24 mouse cellular contexts compared by ENCODE assay signal in the genomic region with DNA sequence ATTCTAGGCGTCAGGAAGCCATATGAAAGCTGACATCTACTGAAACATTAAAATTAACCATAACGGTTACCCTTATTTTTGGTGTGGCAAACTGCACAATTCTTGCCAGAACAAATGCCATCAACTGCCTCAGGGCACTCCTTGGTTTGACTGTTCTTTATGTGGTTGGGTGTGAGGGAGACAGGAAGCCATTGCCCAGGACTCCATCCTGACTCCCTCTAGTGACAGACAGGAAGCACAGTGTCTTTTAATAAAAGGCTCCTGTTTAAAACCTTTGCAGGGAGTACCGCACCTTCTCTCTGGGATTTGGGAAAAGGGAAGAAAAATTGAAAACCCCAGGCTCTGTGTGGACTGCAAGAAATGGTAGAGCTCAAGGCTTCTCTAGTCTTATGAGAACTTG. TPM values are rescaled to one million over a fixed set of nuclear protein-coding genes. Genes with fewer than 3 reads are reported as not detected.
A peak's percentile ranks its signal among the peaks of the same experiment; 100 is the strongest.
DNase-seq lines count a peak whose midpoint lies in the region; ATAC-seq and TF ChIP-seq lines count a peak whose summit lies in the region.
"Had no signal": no experiment of that assay in that cellular context is flagged by ENCODE, and none has a peak within 500 bp of the region (broad histone marks: within the 10 kb centered on the region; RNA-seq: fewer than 3 reads in every experiment).

No protein-coding gene starts in this region.

- intact Hi-C loops in left cerebral cortex, adult 2 months (cut with DNase I): no loop called here

- TF ChIP-seq POLR2A in cerebellum, adult 2 months (IDR thresholded peaks at IDR 0.05; ENCODE audit: borderline replicate concordance, insufficient read depth, low read length): no peak

- H3K4me3 ChIP-seq in cerebellum, adult 2 months (replicated peaks; ENCODE audit: insufficient read depth, low read depth, low read length): no peak overlapping the region
- no peak overlapping the region for H3K4me3 ChIP-seq in left cerebral cortex, adult 2 months
- no peak overlapping the region for H3K4me3 ChIP-seq in stomach, postnatal 0 days (ENCODE audit: low read depth, low read length)
- H3K4me3 ChIP-seq: embryonic facial prominence, embryonic 10.5 days; forebrain, embryonic 10.5 days; heart, embryonic 10.5 days; neural tube, embryonic 15.5 days had no signal

- ATAC-seq in stomach, postnatal 0 days (ENCODE audit: low FRiP score, low TSS enrichment): no peak
- ATAC-seq: forebrain, postnatal 0 days; hindbrain, embryonic 16.5 days; midbrain, embryonic 16.5 days; Patski had no signal

- no peak overlapping the region for H3K4me2 ChIP-seq in stomach, postnatal 0 days (replicated peaks; ENCODE audit: low read depth)
- H3K4me2 ChIP-seq: neural tube, embryonic 15.5 days had no signal

- peak; percentile 39; the same call in 1 of the 2 replicates for TF ChIP-seq CTCF in cerebellum, adult 2 months (IDR thresholded peaks at IDR 0.05; ENCODE audit: borderline replicate concordance, insufficient read depth, low read depth, low read length)
- peak; percentile 20 for TF ChIP-seq CTCF in left cerebral cortex, adult 2 months (IDR thresholded peaks at IDR 0.05)
- peak; percentile 38; the same call in 1 of the 2 replicates for TF ChIP-seq CTCF in stomach, postnatal 0 days (IDR thresholded peaks at IDR 0.05; ENCODE audit: low read depth)

- H3K27ac ChIP-seq in cerebellum, adult 2 months (ENCODE audit: insufficient read depth, low read length): no peak overlapping the region
- no peak overlapping the region for H3K27ac ChIP-seq in left cerebral cortex, adult 2 months
- H3K27ac ChIP-seq in stomach, postnatal 0 days (replicated peaks): no peak overlapping the region
- H3K27ac ChIP-seq: embryonic facial prominence, embryonic 10.5 days; forebrain, embryonic 10.5 days; heart, embryonic 10.5 days; neural tube, embryonic 15.5 days had no signal

- TF ChIP-seq EP300 in stomach, postnatal 0 days (optimal IDR thresholded peaks at IDR 0.05): no peak

- no peak overlapping the region for H3K9ac ChIP-seq in stomach, postnatal 0 days (ENCODE audit: low read length)
- H3K9ac ChIP-seq: forebrain, postnatal 0 days; neural tube, embryonic 15.5 days had no signal

- no peaks in the 10 kb centered on the region for H3K36me3 ChIP-seq in stomach, postnatal 0 days (ENCODE audit: control insufficient read depth, insufficient read depth, low read length)
- H3K36me3 ChIP-seq: neural tube, embryonic 15.5 days had no signal

- 79% methylated on average over 3 of the region's 3 CpGs for WGBS in cerebellum, adult 2 months
- WGBS in stomach, postnatal 0 days: 76% methylated on average over 3 of the region's 3 CpGs

- no peaks in the 10 kb centered on the region for H3K9me3 ChIP-seq in stomach, postnatal 0 days (ENCODE audit: control insufficient read depth, low read length)
- H3K9me3 ChIP-seq: embryonic facial prominence, embryonic 10.5 days; forebrain, embryonic 10.5 days; heart, embryonic 10.5 days; neural tube, embryonic 15.5 days had no signal

- H3K4me1 ChIP-seq in cerebellum, adult 2 months (ENCODE audit: control insufficient read depth, insufficient read depth, low read length): peaks cover 12% of the 10 kb centered on the region; the same call in 1 of the 2 replicates
- no peaks in the 10 kb centered on the region for H3K4me1 ChIP-seq in stomach, postnatal 0 days (replicated peaks; ENCODE audit: control insufficient read depth, insufficient read depth)
- H3K4me1 ChIP-seq: embryonic facial prominence, embryonic 10.5 days; forebrain, embryonic 10.5 days; heart, embryonic 10.5 days; neural tube, embryonic 15.5 days had no signal

- H3K27me3 ChIP-seq in cerebellum, adult 2 months (ENCODE audit: control insufficient read depth, insufficient read depth, low read length): no peaks in the 10 kb centered on the region
- no peaks in the 10 kb centered on the region for H3K27me3 ChIP-seq in stomach, postnatal 0 days (ENCODE audit: control insufficient read depth, insufficient read depth, low read length)
- H3K27me3 ChIP-seq: neural tube, embryonic 15.5 days; Patski had no signal

- DNase-seq in cerebellum, adult 2 months: peak in 1 of 2 experiments; percentile 10
- DNase-seq in cerebellum, adult 11 months: no peak
- no peak for DNase-seq in left cerebral cortex, adult 2 months (ENCODE audit: extremely low spot score in 1 of 2, low spot score in 2 of 2)
- no peak for DNase-seq in left cerebral cortex, adult 11 months (ENCODE audit: low spot score)
- peak; percentile 10 for DNase-seq in thymus, postnatal 0 days (ENCODE audit: low spot score)
- DNase-seq in thymus, postnatal 25 days: no peak
- DNase-seq in stomach, postnatal 0 days (ENCODE audit: low spot score): no peak
- no peak for DNase-seq in heart, adult 8-10 months (ENCODE audit: low spot score)
- DNase-seq: adrenal gland, adult 2 months; cerebellum, adult 8-10 months; cerebellum, postnatal 36 days; forebrain, postnatal 0 days; heart, postnatal 4 days; kidney, adult 11 months; lung, adult 18-20 months; lung, postnatal 36 days; thymus, postnatal 36 days had no signal

RNA-seq across cellular contexts. Expression of a gene that starts 30.2 kb away (rescaled TPM):
- polyA plus RNA-seq in cerebellum, adult 2 months (2012; rRNA removed): 109 and 126 TPM in 2 replicates
- total RNA-seq in left cerebral cortex, adult 2 months (2021): 100 to 1,000 TPM; 291 to 320 TPM
- 9.6 and 13.8 TPM in 2 replicates for polyA plus RNA-seq in thymus, postnatal 0 days (2015; fragmentation: Nextera tagmentation; extraction: Ambion mirVana)
- polyA plus RNA-seq in stomach, postnatal 0 days (2015; fragmentation: Nextera tagmentation; extraction: Ambion mirVana): 0.81 and 0.83 TPM in 2 replicates
- under 1 TPM; 0.32 to 0.87 (median 0.61) TPM for total RNA-seq in heart, adult 8-10 months (2022)

RNA-seq across cellular contexts. Expression of a gene that starts 47.2 kb away (rescaled TPM):
- polyA plus RNA-seq in cerebellum, adult 2 months (2012; rRNA removed): 56.6 and 76.5 TPM in 2 replicates
- total RNA-seq in left cerebral cortex, adult 2 months (2021): 10 to 100 TPM; 30.0 to 46.1 TPM
- polyA plus RNA-seq in thymus, postnatal 0 days (2015; fragmentation: Nextera tagmentation; extraction: Ambion mirVana): 0.68 and 1.3 TPM in 2 replicates
- polyA plus RNA-seq in stomach, postnatal 0 days (2015; fragmentation: Nextera tagmentation; extraction: Ambion mirVana): 15.8 and 16.4 TPM in 2 replicates
- total RNA-seq in heart, adult 8-10 months (2022): 10 to 100 TPM; 28.8 to 57.2 (median 40.5) TPM
